ENCODE assay signal across 9 mouse cellular contexts in the genomic region with DNA sequence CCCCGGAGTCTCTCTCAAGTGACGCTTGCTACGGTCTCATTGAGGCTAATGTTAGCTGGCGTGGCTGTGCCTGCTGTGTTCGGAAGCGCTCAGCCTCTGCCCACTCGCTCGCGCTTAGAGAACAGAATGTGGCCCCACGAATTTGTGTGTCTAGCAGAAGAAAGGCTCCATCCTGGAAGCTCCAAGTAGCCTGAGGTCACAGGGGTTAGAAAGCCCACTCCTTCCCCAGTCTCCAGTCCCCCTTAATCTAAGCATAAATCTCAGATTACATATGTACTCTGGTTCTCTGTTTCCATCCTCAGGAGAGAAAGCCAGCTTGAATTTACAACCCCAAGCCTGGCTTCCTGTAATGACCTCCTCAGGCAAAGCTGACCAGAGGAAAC.
A peak's percentile ranks its signal among the peaks of the same experiment; 100 is the strongest.
DNase-seq lines count a peak whose midpoint lies in the region; ATAC-seq lines count a peak whose summit lies in the region.
"Had no signal": no experiment of that assay in that cellular context is flagged by ENCODE, and none has a peak within 500 bp of the region (broad histone marks: within the 10 kb centered on the region; RNA-seq: fewer than 3 reads in every experiment).

No protein-coding gene starts in this region.

- H3K4me2 ChIP-seq in hindbrain, embryonic 16.5 days (ENCODE audit: low read length), result peak overlapping the region; percentile 47
- peak overlapping the region; percentile 51 for H3K4me2 ChIP-seq in neural tube, embryonic 12.5 days (replicated peaks)

- DNase-seq in left cerebral cortex, postnatal 4 days, result peak; percentile 37
- no peak for DNase-seq in left cerebral cortex, adult 9 months (ENCODE audit: low spot score in 2 of 2)
- DNase-seq in embryonic facial prominence, embryonic 10.5 days (ENCODE audit: low spot score), result peak; percentile 44
- DNase-seq in left cerebral cortex, postnatal 10 days (ENCODE audit: extremely low spot score in 1 of 2, low spot score in 2 of 2), result no peak
- DNase-seq in spleen, adult 12 weeks (ENCODE audit: low spot score), result no peak
- no peak for DNase-seq in ovary, postnatal 10 days (ENCODE audit: low spot score)
- DNase-seq: liver, embryonic 13.5 days had no signal

- no peaks in the 10 kb centered on the region for H3K36me3 ChIP-seq in embryonic facial prominence, embryonic 10.5 days (replicated peaks)
- H3K36me3 ChIP-seq in hindbrain, embryonic 16.5 days (ENCODE audit: control insufficient read depth, insufficient read depth, low read length), result no peaks in the 10 kb centered on the region
- no peaks in the 10 kb centered on the region for H3K36me3 ChIP-seq in neural tube, embryonic 12.5 days
- H3K36me3 ChIP-seq: liver, embryonic 13.5 days had no signal

- peak overlapping the region; percentile 83 for H3K27ac ChIP-seq in embryonic facial prominence, embryonic 10.5 days (replicated peaks)
- H3K27ac ChIP-seq in hindbrain, embryonic 16.5 days (ENCODE audit: low read depth, low read length), result peak overlapping the region; percentile 59
- peak overlapping the region; percentile 53; the same call in 1 of the 2 replicates for H3K27ac ChIP-seq in neural tube, embryonic 12.5 days
- H3K27ac ChIP-seq: liver, embryonic 13.5 days had no signal

- H3K27me3 ChIP-seq in embryonic facial prominence, embryonic 10.5 days (replicated peaks; ENCODE audit: low read depth, poor library complexity, severe bottlenecking), result no peaks in the 10 kb centered on the region
- no peaks in the 10 kb centered on the region for H3K27me3 ChIP-seq in hindbrain, embryonic 16.5 days (replicated peaks; ENCODE audit: control insufficient read depth, insufficient read depth, low read length)
- no peaks in the 10 kb centered on the region for H3K27me3 ChIP-seq in neural tube, embryonic 12.5 days (replicated peaks)

- intact Hi-C loops in left cerebral cortex, postnatal 4 days (cut with DNase I), result no loop called here
- intact Hi-C loops in left cerebral cortex, postnatal 10 days (cut with DNase I), result no loop called here

- no peaks in the 10 kb centered on the region for H3K9me3 ChIP-seq in embryonic facial prominence, embryonic 10.5 days
- H3K9me3 ChIP-seq in hindbrain, embryonic 16.5 days (ENCODE audit: control insufficient read depth, low read length), result no peaks in the 10 kb centered on the region
- no peaks in the 10 kb centered on the region for H3K9me3 ChIP-seq in neural tube, embryonic 12.5 days
- H3K9me3 ChIP-seq: liver, embryonic 13.5 days had no signal

- peak overlapping the region; percentile 39 for H3K4me3 ChIP-seq in embryonic facial prominence, embryonic 10.5 days
- peak overlapping the region; percentile 1; the same call in 1 of the 2 replicates for H3K4me3 ChIP-seq in hindbrain, embryonic 16.5 days (ENCODE audit: low read length)
- peak overlapping the region; percentile 5; the same call in 1 of the 2 replicates for H3K4me3 ChIP-seq in neural tube, embryonic 12.5 days
- H3K4me3 ChIP-seq: liver, embryonic 13.5 days had no signal

- peak overlapping the region; percentile 52 for H3K9ac ChIP-seq in hindbrain, embryonic 16.5 days (ENCODE audit: low read depth, low read length)
- peak overlapping the region; percentile 42; the same call in 1 of the 2 replicates for H3K9ac ChIP-seq in neural tube, embryonic 12.5 days
- H3K9ac ChIP-seq: liver, embryonic 13.5 days had no signal

- ATAC-seq in hindbrain, embryonic 16.5 days, result peak; percentile 73
- peak; percentile 72 for ATAC-seq in neural tube, embryonic 12.5 days (ENCODE audit: low FRiP score, low read depth)

- 26% methylated on average over 10 of the region's 10 CpGs for WGBS in embryonic facial prominence, embryonic 10.5 days
- WGBS in hindbrain, embryonic 16.5 days, result 7% methylated on average over 10 of the region's 10 CpGs
- WGBS in neural tube, embryonic 12.5 days, result 17% methylated on average over 10 of the region's 10 CpGs

- peaks cover 34% of the 10 kb centered on the region for H3K4me1 ChIP-seq in embryonic facial prominence, embryonic 10.5 days
- peaks cover 8% of the 10 kb centered on the region for H3K4me1 ChIP-seq in hindbrain, embryonic 16.5 days (ENCODE audit: control insufficient read depth, insufficient read depth, low read depth, low read length)
- H3K4me1 ChIP-seq in neural tube, embryonic 12.5 days, result peaks cover 12% of the 10 kb centered on the region

Comparison
In these comparisons a context has a peak if more than half of its experiments do, and no peak if none do; other contexts are left out.
1. DNase-seq: peak in left cerebral cortex, postnatal 4 days (single experiment) and embryonic facial prominence, embryonic 10.5 days (single experiment); none in left cerebral cortex, adult 9 months (0 of 2), left cerebral cortex, postnatal 10 days (0 of 2), spleen, adult 12 weeks (single experiment) and ovary, postnatal 10 days (single experiment).
2. Peak in every context shown above with its lines, with median percentiles within 50 percentile points of each other: H3K27ac ChIP-seq and H3K4me3 ChIP-seq.